Mouse (Mus musculus) bone marrow macrophage, adult 2 months (primary cell): ENCODE data around the gene Col19a1.

Source experiments
- CTCF ChIP-seq: IDR thresholded peaks from 2 replicates; pipeline ENCODE4 v1.5.1; 2012; ENCODE audit warnings: low read depth, mild to moderate bottlenecking, low read length, moderate library complexity
- POLR2A ChIP-seq: IDR thresholded peaks from 2 replicates; pipeline ENCODE4 v1.6.1; 2012; ENCODE audit warnings: mild to moderate bottlenecking, low read depth, low read length, borderline replicate concordance

- TF ChIP-seq POLR2A (no peak), CTCF (no peak)
These were observed 60.1 kb downstream of the Col19a1 start for GRCm38 (mm10) chr1:24527194-24527593.
